Mouse (Mus musculus) cerebellum, adult 11 months (tissue): Measurements from ENCODE around the gene Tmem8.
"Not testable (repeated sequence)": the region's sequence is repeated elsewhere in the genome, so short reads cannot be mapped to it uniquely, and the experiment has no call there.

Experiments used
- DNase-seq: peaks from one replicate; pipeline ENCODE4 v3.0.0; 2022

The Tmem8 gene

DNA sequence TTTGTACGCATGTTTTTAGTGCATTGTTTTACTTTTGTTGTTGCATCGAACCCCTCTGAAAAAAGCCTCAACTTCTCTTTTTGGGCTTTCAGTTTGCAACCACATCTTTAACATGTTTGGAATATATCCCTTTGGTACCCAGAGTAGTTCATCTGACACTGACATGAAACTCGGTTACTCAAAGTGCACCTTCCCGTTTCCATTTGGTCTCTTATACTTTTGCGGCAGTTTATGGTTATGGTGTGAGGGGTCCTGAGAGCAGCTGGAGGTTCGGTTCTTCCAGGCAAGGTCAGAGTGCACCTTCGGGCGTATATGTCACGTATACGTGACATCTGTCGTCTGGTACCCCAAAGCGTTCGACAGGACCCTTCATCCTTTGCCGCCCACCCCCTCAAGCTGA lies 348 bp upstream of the Tmem8 start:
- DNase-seq, result no peak

DNA sequence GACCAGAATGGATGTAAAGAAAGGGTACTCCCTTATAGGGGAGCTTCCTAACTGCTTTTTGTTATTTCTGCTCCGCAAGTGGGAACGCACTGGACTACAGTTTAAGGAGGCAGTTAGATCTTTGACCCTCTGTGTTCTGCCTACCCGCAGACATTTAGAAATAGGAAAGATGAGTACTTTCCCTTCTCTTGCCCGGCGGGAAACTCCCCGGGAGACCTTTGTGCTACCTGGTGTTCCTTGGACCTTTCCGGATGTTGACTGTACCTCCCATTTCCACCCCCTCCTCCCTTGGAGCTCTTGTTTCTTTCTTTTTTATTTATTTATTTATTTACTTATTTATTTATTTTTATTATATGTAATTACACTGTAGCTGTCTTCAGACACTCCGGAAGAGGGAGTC lies 962 bp downstream of the Tmem8 start:
- no peak for DNase-seq

DNA sequence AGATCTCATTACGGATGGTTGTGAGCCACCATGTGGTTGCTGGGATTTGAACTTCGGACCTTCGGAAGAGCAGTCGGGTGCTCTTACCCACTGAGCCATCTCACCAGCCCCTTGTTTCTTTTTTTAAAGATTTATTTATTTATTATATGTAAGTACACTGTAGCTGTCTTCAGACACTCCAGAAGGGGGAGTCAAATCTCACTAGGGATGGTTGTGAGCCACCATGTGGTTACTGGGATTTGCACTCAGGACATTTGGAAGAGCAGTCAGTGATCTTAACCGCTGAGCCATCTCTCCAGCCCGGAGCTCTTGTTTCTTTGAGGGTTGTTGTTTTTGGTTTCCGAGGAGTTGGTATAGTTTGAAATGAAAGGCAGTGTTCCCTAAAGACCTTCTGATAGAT lies 1.4 kb downstream of the Tmem8 start:
- DNase-seq, result not testable (repeated sequence)

DNA sequence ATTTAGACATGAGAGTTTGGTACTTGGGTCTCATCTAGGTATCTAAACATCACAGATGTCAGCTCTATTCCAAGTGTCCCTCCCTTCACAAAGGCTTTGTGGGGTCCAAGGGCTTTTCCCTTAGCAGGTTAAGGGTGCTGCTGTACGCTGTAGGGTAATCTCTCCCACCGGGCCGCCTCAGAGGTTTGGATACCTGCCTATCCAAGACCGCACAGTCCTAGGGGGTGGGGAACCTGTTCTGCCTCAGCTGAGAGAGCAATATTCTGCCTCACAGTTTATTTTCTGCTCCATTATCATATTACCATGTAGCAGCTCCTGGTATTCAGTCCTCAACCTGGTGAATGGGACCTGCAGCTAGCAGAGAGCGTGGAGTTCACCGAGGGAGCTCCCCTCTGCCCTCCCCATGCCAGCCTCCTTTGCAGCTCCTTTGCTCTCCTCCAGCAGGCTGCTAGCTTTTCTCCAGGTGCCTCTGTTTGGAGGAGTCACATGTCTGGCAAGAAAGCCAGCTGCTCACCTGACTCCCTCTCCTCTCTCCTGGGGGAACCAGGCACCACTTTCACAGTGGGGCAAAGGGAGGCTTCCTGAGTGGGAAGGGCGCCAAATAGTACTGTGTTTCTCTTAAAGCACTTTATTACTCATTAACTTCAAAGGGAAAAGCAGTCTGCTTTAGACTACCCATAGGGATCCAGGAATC lies 2.3 kb downstream of the Tmem8 start:
- no peak for DNase-seq

DNA sequence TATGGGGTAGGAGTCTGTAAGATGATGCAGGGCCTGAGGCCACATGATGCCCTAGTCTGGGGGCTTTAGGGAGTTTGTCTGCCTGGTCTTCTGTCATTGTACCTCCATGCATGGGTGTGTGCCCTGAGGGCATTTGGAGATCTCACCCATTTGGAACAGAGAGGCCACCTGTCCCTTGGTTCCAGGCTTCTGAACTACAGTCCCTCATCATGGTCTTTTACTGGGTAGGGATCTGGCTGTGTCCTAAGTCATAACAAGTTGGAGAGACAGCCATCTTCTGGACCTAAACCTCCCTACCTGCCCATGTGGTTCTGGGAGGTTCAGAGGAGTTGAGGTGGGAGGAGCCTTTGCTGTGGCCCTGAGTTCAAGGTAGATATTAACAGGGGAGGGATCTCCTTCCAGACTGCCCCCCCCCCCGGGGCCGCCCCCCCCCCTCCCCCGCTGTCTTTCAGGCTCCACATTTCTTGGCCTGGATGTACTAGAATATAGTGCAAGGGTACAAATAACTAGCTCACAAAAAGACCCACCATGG lies 2.9 kb downstream of the Tmem8 start:
- no peak for DNase-seq

DNA sequence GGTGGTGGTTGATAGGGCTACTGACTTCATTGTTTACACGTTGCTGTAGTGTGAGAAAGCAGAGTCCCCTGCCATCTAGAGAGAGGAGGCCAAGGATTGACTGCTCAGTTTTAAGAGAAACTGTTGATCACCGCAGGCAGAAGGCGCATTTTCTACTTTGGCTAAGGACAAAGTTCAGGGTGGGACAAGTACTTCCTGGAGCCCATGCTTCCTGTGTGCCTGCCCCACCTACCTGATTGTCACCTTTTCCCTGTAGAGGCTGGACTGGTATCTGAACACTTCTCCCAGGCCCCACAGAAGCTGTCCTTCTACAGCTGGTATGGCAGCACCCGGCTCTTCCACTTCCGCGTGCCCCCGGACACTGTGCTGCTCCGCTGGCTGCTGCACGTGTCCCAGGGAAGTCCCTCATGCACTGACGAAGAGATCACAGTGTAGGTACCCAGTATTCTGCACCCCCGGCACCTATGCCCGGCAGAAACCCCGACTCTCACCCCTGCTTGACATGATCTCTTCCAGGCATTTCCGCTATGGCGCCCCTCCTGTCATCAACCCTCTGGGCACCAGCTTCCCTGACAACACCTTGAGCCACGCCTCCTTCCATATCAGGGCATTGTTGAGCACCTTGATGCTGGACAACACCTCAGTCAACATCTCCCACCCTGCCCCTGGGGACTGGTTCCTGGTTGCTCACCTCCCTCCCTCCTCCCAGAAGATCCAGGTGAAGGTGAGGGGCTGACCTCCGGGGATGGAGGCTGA lies 3.6 kb downstream of the Tmem8 start:
- no peak for DNase-seq

DNA sequence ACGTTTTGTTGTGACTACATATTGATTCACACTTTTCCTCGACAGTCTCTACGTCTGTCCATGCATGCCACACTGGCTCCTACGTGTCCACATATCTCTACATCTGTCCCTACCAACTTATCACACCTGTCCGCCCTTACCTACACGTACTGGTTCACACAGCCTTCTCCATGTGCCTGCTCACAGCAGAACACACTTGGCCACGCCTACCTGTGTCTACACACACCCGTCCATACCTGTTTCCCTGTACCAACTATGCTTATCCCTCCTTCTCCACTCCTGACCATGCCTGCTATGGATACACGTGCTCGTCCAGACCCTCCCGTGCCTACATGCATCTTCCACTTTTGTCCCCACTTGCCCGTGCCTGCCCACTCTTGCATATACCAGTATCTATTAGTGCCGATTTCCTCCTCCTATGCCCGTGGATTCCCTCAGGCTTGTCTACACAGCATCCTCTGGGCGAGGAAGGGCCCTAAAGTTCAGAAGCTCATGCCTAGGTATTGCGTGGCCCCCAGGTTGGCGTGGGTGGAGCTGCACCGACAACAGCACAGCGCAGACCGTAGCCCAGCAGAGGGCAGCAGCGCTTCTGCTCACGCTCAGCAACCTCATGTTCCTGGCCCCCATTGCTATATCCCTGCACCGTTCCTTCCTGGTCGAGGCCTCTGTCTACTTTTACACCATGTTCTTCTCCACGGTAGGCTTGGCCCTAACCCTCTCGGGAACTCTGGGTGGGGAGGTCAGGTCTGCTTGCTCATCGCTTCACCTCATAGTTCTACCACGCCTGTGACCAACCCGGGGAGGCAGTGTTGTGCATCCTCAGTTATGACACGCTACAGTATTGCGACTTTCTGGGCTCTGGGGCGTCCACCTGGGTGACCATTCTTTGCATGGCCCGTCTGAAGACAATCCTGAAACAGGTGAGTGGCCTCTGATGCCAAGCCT lies 6.9 kb downstream of the Tmem8 start:
- DNase-seq, result no peak

DNA sequence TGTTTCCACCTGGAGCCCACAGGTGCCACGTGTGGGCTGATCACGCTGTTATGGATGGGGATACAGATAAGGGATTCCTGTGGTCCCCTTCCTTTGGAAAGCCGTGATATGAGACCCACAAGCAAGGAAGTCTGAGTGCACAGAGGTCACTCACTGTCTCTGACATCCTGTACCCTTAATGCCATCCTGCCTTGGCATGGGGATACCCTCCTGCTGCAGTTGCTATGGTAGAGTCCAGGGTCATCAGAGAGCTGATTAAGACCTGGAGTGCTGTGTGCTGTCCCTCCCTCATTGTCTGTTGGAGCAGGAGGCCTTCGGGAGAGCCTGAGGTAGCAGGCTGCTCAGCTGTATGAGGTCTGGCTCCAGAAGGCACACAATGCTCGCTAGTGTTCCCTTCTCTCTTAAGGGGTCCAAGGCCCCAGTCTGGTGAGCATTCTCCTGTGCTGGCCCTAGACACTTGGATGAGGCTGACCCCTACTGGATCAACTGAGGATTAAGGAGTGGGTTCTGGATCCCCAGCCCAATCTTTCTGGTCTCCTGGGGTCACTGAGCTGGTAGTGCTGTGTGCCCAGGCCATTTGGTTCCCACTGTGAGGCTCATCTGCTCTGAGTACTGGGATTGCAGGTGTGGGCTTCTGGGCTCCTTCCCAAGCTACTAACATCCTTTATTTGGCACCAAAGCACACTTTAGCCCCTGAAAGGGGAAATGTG lies 9.5 kb downstream of the Tmem8 start:
- DNase-seq, result no peak

DNA sequence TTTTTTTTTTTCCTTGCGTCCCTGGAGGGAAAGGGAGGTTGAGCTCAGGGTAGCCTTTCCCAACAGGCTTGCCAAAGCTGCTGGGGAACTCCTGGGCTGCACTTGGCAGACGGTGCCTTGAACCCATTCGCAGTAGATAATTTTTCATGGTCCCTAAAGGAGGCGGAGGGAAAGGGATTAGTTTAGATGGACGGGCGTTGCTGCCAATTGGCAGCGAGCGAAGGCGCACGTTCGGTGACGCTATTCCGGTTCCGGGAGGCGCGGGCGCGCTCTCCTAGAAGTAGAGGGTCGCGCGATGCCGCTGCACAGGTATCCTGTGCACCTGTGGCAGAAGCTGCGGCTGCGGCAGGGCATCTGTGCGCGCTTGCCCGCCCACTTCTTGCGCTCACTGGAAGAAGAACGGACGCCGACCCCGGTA lies 10.2 kb downstream of the Tmem8 start, which contains the start of gene Mrpl28:
TSS of gene Mrpl28 (plus strand) at position 234 of the 418 bp plus-strand sequence.
- DNase-seq, result peak; percentile 89

DNA sequence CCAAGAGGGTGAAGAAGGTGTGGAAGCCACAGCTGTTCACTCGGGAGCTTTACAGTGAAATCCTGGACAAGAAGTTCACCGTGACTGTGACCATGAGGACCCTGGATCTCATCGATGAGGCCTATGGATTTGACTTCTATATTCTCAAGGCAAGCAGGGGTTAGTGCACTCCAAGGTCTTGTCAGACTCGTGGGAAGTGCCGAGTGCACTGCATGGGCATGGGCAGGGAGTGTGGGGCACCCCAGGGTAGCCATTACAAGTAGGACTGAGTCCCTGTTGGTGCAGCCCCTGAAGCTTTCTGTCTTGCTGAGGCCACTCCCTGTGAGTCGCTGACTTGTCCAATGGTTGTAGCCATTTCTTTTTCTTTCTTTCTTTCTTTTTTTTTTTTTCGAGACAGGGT lies 11.5 kb downstream of the Tmem8 start:
- no peak for DNase-seq

DNA sequence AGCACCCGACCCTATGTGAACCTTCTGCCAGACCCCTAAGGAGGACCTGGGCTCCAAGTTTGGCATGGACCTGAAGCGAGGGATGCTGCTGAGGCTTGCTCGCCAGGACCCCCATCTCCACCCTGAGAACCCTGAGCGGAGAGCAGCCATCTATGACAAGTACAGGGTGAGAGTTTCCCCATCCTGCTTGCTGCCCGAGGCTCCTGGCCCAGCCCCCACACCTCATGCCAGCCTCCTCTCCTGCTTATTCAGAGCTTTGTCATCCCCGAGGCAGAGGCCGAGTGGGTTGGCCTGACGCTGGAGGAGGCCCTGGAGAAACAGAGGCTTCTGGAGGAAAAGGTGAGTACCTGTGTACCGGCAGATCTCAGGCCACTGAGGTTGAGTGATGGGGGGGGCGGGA lies 12.1 kb downstream of the Tmem8 start:
- no peak for DNase-seq

DNA sequence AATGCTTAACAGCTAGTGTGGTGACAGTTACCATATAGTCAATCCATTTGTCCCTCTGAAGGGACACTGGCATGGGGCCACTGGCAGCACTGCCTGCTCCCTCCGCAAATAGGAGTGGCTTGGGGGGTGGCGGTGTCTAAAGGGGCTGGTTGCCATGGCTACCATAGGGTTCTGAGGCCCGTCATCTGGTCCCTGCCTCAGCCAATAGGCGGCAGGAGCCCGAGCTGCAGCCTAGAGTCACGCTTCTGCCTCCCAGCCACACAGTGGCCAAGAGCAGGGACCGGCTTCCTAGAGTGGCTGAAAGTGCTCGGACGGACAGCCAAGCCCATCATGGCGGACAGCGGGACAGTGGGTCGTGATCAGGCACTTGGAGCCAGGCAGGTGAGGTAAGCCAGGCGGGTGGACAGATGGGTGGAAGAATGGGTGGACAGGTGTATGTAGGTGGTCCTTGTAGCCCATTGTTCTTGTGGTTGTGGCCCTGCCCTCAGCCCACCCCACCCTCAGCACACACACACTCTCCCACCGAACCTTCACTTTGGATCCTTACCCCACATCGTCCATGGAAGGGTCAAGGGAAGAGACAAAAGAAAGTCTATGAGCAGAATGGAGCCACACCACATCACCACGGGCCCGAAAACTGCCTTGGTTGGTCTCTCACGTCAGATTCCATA lies 18.1 kb downstream of the Tmem8 start:
- no peak for DNase-seq

DNA sequence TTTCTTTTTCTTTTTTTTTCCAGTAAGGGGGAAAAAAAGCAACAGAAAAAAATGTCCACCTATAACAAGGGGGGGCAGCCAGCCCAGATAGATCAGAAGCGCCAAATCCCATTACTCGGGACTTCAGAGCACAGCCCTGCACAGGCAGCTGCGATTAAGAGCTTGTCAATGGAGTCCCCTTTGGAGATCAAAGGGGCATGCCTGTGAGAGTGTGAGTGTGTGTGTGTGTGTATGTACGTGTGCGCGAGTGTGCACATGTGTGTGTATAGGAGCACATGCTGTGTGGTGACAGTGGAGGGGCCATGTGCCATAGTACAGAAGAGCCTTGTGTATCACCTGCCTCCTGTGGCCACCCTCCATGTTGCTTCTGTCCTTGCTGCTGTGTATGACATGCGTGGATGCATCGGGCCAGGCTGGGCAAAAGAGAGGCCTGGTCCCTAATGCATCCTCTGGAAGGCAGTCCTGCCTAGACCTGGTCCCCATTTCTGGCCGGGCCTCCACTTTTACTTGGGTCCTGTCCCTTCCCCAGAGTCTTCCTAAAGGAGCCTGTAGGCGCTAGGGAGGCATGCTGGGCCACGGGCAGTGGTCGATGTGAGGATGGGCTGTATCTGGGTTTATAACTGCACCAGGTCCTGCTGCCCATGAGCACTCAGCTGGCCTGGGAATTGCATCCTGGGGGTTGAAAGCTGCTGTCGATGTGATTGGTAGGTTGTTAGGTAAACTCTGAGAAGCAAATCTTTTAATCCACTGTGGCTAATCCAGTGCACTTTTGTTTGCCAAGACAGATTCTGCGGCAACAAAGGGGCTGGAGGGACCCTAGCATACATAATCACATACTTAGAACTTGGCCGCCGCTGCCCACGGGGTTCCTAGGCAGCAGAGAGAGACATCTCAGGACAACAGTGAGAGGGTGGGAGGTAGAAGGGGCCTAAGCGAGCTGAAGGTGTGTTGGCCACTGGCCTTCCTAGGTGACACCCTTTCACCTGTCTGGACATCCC lies 19.1 kb downstream of the Tmem8 start:
- DNase-seq, result no peak

DNA sequence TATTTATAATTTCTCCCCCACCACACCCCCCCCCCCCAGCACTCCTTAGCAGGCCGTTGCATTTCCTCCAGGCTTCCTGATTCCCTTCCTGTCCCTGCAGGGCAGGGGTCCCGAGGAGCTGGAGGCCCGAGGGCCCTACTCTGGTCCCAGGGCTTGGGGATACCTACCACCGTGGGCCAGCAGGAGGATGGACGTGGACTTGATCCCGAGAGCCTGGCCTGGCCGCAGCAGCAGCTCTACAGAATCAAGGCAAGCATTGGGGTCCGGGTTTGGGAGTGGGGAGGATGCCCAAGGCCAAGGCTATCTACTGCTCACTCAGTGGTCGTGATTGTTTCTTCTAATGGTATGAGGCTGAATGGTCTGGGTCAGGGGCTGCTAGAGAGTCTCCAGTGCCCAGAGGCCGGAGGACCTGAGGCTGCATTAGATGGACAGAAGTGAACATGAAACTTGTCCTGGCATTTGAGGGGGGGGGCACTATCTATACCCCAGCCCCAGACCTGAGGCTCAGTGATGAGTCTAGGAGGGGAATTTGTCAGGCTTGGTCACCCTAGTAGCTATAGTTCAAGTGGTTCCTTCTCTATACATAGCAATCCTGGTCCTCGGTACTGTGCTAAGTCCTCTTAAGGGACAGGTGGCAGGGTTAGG lies 24.1 kb downstream of the Tmem8 start:
- DNase-seq, result no peak

DNA sequence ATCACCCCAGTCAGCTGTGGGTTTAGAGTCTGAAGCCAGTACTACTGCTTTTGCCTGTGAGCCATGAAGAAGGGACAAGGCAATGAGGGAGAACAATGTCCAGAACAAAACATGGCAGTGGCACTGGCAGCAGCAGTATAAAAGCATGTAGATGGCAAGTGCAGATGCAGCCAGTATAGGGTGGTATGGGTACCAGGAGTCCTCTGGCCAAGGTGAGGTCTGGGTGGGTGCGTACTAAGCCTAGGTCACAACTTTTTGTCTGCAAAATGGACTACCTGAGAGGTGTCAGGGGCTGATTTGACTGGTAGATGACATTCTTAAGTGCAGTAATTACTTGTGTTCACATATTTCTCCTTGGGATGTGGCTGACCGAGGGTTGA lies 24.6 kb downstream of the Tmem8 start:
- DNase-seq, result no peak

DNA sequence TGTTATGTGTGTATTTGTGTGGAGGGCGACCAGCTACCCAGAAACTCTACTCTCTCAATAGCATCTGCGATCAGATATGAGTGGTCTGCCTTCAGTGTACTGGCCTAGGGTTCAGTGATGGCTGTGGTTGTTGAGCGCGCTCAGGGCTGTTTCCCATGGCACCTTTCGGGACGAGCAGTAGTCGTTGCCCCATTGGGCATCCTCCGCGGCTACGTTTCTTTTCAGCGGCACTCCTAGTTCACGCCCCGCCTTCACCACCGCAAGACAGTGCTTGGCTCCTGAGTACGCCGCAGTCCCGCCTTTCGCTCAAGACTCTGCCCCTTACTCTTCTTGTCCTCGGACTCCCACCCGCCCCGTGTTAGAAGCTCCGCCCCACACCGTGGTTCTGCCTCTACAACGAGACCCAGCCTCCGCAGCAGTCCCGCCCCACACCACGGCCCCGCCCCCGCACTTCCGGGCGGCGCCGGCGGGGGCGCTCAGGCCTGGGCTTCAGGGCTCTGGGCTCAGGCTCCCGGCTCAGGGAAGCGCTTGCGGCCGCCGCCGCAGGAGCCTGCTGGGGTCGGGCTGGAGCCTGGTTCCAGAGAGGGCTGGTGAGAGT lies 25.2 kb downstream of the Tmem8 start, which contains the start of gene Axin1:
TSS of gene Axin1 (plus strand) at position 450 of the 598 bp plus-strand sequence.
- peak; percentile 92 for DNase-seq

DNA sequence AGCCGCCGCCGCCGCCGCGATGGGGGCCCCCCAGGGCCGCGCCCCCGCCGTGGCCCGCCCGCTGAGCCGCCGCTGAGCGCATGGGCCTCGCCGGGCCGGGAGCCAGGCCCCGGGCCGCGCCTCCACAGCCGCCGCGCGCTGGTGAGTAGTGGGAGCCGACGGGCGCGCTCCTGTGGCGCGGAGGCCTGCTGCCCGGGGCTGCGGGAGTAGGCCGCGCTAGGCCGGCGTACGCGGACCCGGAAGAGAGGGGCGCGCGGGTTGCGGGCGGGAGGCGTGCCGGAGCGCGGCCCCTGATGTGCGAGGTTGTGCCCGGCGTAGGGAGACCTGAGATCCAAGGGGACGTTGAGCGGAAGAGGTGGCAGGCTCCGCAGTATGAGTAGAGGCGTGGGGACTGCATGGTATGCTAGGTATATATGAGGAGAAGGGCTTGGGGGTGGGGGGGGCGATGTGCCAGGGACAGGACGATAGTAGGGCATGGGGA lies 25.8 kb downstream of the Tmem8 start:
- no peak for DNase-seq

DNA sequence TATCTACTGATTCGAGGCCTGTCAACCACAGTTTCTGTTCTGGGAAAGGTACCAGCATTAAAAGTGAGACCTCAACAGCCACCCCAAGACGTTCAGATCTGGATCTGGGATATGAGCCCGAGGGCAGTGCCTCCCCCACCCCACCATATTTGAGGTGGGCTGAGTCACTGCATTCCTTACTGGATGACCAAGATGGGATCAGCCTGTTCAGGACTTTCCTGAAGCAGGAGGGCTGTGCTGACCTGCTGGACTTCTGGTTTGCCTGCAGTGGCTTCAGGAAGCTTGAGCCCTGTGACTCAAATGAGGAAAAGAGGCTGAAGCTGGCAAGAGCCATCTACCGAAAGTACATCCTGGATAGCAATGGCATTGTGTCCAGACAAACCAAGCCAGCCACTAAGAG lies 29.7 kb downstream of the Tmem8 start:
- DNase-seq, result no peak

DNA sequence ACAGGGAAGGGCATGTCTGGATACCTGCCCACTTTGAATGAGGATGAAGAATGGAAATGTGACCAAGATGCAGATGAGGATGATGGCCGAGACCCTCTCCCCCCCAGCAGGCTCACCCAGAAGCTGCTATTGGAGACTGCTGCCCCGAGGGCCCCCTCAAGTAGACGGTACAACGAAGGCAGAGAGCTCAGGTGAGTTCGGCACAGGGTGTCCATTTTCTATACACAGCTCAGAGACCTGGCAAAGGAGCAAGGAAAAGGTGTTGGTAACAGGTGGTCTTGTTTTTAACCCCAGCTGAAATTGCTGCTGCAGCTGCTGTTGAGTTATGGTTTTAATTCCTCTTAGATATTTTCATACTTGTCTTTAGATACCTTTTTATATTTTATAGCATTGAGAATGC lies 30.3 kb downstream of the Tmem8 start:
- DNase-seq, result no peak
